Mouse (Mus musculus): ENCODE measurements at regions not wholly inside any gene's neighbourhood (a gene's known extent, or its start where the extent isn't known, plus 50 kb on each side); places are given as distances from the start of the nearest gene placed in this dataset.

DNA sequence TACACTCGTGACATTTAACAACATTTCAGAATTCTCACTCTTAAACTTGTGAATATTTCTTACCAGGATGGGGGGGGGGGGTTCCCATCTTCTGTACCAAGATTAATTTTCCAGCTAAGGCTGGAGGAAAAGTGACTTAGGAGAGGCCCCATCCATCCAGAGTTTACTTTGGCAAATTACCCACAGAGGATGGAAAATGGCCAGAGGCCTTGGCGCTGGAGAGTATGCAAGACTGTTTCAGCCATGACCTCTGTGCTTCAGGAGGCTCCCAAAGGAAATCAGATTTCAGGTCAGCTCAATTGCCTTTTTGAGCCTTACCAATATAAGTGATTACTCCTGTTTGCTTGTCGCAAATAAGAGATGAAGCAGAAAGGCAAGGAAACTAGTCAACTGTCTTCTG lies 143.4 kb upstream of the F930015N05Rik start:
- no peaks in the 10 kb centered on the region for H3K36me3 ChIP-seq (ENCODE audit: insufficient read depth, low read length)
- no peak overlapping the region for H3K27ac ChIP-seq (ENCODE audit: low read length)
- ATAC-seq (ENCODE audit: low FRiP score, low TSS enrichment), result no peak
- H3K27me3 ChIP-seq (ENCODE audit: insufficient read depth, low read length), result peaks cover 7% of the 10 kb centered on the region
- H3K9ac ChIP-seq (replicated peaks; ENCODE audit: low read length), result no peak overlapping the region
- H3K4me1 ChIP-seq (ENCODE audit: insufficient read depth, low read length), result no peaks in the 10 kb centered on the region
- H3K4me3 ChIP-seq (ENCODE audit: low read length), result no peak overlapping the region
- no peak overlapping the region for H3K4me2 ChIP-seq (replicated peaks; ENCODE audit: low read depth, low read length)
- no peaks in the 10 kb centered on the region for H3K9me3 ChIP-seq (ENCODE audit: low read length)
- WGBS, result 64% methylated on average over 3 of the region's 3 CpGs

DNA sequence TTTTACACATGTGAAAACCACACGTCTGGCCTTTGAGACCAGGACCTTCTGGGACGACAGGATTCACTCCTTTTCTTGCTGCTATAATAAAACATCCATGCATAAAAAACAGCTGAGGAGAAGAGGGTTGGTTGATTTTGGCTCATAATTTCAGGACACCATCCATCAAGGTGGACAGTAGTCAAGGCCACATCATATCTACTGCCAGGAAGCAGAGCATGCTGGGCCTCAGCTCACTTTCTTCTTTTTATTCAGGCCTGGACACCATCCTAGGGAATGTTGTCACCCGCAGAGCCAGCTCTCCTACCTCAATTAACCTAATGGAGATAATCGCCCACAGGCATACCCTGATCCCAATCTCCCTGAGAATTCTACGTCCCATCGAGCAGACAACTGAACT lies 149.6 kb upstream of the F930015N05Rik start:
- no peak overlapping the region for H3K4me3 ChIP-seq (ENCODE audit: low read length)
- H3K4me2 ChIP-seq (replicated peaks; ENCODE audit: low read depth, low read length), result no peak overlapping the region
- no peak for ATAC-seq (ENCODE audit: low FRiP score, low TSS enrichment)
- no peaks in the 10 kb centered on the region for H3K4me1 ChIP-seq (ENCODE audit: insufficient read depth, low read length)
- no peak overlapping the region for H3K27ac ChIP-seq (ENCODE audit: low read length)
- H3K36me3 ChIP-seq (ENCODE audit: insufficient read depth, low read length), result no peaks in the 10 kb centered on the region
- no peak overlapping the region for H3K9ac ChIP-seq (replicated peaks; ENCODE audit: low read length)
- H3K27me3 ChIP-seq (ENCODE audit: insufficient read depth, low read length), result peaks cover 13% of the 10 kb centered on the region
- WGBS, result 75% methylated on average over 6 of the region's 6 CpGs
- no peaks in the 10 kb centered on the region for H3K9me3 ChIP-seq (ENCODE audit: low read length)

DNA sequence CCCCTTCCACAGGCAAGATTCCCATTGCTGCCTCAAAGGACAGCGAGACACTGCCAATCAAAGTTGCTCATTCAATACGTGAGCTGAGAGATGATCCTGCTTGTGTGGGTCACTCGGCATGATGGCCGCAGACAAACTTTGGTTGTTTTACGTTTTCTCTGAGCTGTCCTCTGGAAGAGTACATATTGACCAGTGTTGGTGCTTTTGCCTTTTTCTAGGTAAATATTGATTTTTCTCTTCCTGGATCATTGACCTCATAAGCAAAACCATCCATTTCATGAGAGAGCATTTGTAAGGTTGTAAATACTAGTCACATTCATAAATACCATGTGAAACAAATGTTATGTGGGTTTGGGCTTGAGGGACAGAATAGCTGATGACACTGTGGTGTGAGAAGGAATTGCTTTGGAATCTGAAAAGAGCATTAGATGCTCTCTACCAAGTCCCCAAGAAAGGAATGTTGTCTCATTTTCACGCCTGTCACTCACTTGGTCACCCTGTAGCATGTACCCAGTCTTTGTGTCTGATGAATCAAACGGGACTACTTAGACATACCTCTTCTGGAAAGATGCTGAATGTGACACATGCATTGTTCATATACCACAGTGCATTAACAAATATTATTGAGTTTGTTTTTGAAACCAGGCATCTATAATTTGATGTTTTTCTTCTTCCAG lies 150.7 kb upstream of the F930015N05Rik start:
- H3K36me3 ChIP-seq (ENCODE audit: insufficient read depth, low read length), result no peaks in the 10 kb centered on the region
- no peaks in the 10 kb centered on the region for H3K9me3 ChIP-seq (ENCODE audit: low read length)
- no peak overlapping the region for H3K4me2 ChIP-seq (replicated peaks; ENCODE audit: low read depth, low read length)
- no peak overlapping the region for H3K4me3 ChIP-seq (ENCODE audit: low read length)
- H3K27me3 ChIP-seq (ENCODE audit: insufficient read depth, low read length), result peaks cover 16% of the 10 kb centered on the region
- no peak overlapping the region for H3K9ac ChIP-seq (replicated peaks; ENCODE audit: low read length)
- no peak for ATAC-seq (ENCODE audit: low FRiP score, low TSS enrichment)
- WGBS, result 74% methylated on average over 7 of the region's 7 CpGs
- no peaks in the 10 kb centered on the region for H3K4me1 ChIP-seq (ENCODE audit: insufficient read depth, low read length)
- no peak overlapping the region for H3K27ac ChIP-seq (ENCODE audit: low read length)

DNA sequence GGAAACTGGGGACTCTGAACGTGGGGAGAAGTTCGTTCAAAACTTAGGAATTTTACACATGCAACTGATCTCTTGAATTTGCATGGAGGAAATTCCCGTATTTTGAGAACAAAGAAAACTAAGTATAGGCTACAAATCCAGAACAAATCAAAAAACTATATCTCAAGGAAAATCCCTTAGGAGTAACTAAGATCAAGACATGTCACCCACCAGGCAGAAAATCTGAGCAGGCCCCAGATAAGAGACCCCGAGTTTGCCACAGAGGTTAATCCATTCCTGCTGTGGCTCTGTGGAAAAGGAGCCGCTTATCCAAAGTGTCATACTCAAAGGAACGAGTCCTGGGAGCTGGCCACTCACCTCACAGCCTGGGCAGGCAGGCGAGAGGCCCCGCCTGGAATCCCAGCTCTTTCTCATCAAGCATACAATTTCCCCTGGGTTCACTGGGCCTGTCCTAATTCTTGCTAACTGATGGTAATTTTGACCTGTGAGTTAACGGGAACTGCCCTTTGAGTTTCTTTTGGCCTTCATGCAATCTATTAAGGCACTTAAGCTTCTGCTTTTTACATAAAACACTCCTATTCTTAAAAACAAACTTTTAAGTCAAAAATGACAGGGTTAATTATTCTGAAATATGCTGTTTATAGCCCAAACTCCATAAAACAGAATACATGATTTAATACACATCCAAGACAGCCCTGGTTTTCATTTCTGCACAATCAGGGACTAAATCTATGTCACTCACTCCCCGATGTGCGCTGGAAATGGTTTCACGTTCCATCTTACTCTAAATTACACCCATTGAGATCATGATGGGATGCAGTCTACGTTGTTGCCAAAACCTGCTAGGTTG lies 151.5 kb upstream of the F930015N05Rik start:
- Histone ChIP-seq H3K9me3 (ENCODE audit: low read length) (no peaks in the 10 kb centered on the region), H3K4me2 (replicated peaks; ENCODE audit: low read depth, low read length) (no peak overlapping the region), H3K4me3 (ENCODE audit: low read length) (no peak overlapping the region), H3K4me1 (ENCODE audit: insufficient read depth, low read length) (no peaks in the 10 kb centered on the region), H3K27ac (ENCODE audit: low read length) (no peak overlapping the region), H3K9ac (replicated peaks; ENCODE audit: low read length) (no peak overlapping the region), H3K36me3 (ENCODE audit: insufficient read depth, low read length) (no peaks in the 10 kb centered on the region), H3K27me3 (ENCODE audit: insufficient read depth, low read length) (peaks cover 20% of the 10 kb centered on the region)
- ATAC-seq (ENCODE audit: low FRiP score, low TSS enrichment), result 0 out of 2 replicates have a peak, but pooled peaks have one; percentile 46
- WGBS, result 30% methylated on average over 13 of the region's 13 CpGs

DNA sequence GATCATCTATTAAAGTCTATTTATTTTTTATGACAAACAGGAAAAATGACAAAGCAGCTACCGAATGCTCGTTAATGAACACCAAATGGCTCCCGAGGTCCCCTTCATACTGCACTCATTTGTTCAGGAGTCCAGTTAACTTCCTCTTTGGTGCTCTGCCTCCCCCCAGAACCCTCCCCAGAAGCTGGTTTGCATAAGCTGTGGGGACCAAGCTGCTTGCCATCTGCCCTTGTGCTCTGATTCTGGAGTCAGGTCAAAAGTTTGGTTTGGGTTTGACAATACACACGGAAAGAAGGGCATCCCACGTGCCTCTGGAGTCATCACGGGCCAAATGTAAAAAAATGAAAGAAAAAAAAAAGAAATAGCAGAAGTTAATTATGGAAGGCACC lies 152.1 kb upstream of the F930015N05Rik start:
- peaks cover 23% of the 10 kb centered on the region; the same call in 1 of the 2 replicates for H3K27me3 ChIP-seq (ENCODE audit: insufficient read depth, low read length)
- no peak for ATAC-seq (ENCODE audit: low FRiP score, low TSS enrichment)
- 52% methylated on average over 6 of the region's 6 CpGs for WGBS

GRCm38 (mm10) chr11:64589026-64589425 lies 152.6 kb upstream of the F930015N05Rik start:
- Histone ChIP-seq H3K9me3 (ENCODE audit: low read length) (no peaks in the 10 kb centered on the region), H3K36me3 (ENCODE audit: insufficient read depth, low read length) (no peaks in the 10 kb centered on the region), H3K27ac (ENCODE audit: low read length) (no peak overlapping the region), H3K4me1 (ENCODE audit: insufficient read depth, low read length) (no peaks in the 10 kb centered on the region), H3K4me3 (ENCODE audit: low read length) (no peak overlapping the region), H3K9ac (replicated peaks; ENCODE audit: low read length) (no peak overlapping the region), H3K27me3 (ENCODE audit: insufficient read depth, low read length) (peaks cover 23% of the 10 kb centered on the region; the same call in 1 of the 2 replicates), H3K4me2 (replicated peaks; ENCODE audit: low read depth, low read length) (no peak overlapping the region)
- 50% methylated on average over 7 of the region's 7 CpGs for WGBS
- ATAC-seq (ENCODE audit: low FRiP score, low TSS enrichment), result no peak

More for the DNA sequence above, 152.1 kb upstream of the F930015N05Rik start:
- H3K9ac ChIP-seq (replicated peaks; ENCODE audit: low read length), result no peak overlapping the region
- H3K4me2 ChIP-seq (replicated peaks; ENCODE audit: low read depth, low read length), result no peak overlapping the region
- no peak overlapping the region for H3K27ac ChIP-seq (ENCODE audit: low read length)
- H3K4me3 ChIP-seq (ENCODE audit: low read length), result no peak overlapping the region
- no peaks in the 10 kb centered on the region for H3K9me3 ChIP-seq (ENCODE audit: low read length)
- no peaks in the 10 kb centered on the region for H3K36me3 ChIP-seq (ENCODE audit: insufficient read depth, low read length)
- H3K4me1 ChIP-seq (ENCODE audit: insufficient read depth, low read length), result no peaks in the 10 kb centered on the region

DNA sequence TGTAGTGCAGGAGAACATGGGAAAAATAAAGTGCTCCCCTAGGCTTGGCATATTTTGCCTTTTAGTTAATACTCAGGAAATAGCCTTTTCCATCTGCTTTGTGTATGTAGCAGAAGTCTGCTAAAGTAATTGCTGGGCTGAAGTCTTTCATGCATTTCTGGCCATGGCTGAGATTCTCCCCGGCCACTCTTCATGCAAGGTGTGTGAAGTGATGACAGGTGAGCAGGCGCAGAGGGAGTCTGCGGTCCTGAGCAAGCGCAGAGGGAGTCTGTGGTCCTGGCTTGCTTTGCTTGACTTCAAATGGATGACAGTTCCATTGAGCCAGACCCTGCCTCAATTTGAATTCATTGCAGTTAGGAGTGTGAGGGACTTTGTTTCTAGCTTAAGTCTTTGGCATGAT lies 153.6 kb upstream of the F930015N05Rik start:
- H3K27ac ChIP-seq (ENCODE audit: low read length), result no peak overlapping the region
- ATAC-seq (ENCODE audit: low FRiP score, low TSS enrichment), result no peak
- no peak overlapping the region for H3K4me3 ChIP-seq (ENCODE audit: low read length)
- 85% methylated on average over 4 of the region's 4 CpGs for WGBS
- no peak overlapping the region for H3K9ac ChIP-seq (replicated peaks; ENCODE audit: low read length)
- no peaks in the 10 kb centered on the region for H3K36me3 ChIP-seq (ENCODE audit: insufficient read depth, low read length)
- H3K4me1 ChIP-seq (ENCODE audit: insufficient read depth, low read length), result no peaks in the 10 kb centered on the region
- H3K9me3 ChIP-seq (ENCODE audit: low read length), result no peaks in the 10 kb centered on the region
- H3K4me2 ChIP-seq (replicated peaks; ENCODE audit: low read depth, low read length), result no peak overlapping the region
- H3K27me3 ChIP-seq (ENCODE audit: insufficient read depth, low read length), result peaks cover 23% of the 10 kb centered on the region; the same call in 1 of the 2 replicates

GRCm38 (mm10) chr11:64592253-64592652 lies 155.8 kb upstream of the F930015N05Rik start:
- Histone ChIP-seq H3K4me2 (replicated peaks; ENCODE audit: low read depth, low read length) (no peak overlapping the region), H3K27ac (ENCODE audit: low read length) (no peak overlapping the region), H3K27me3 (ENCODE audit: insufficient read depth, low read length) (peaks cover 25% of the 10 kb centered on the region), H3K4me1 (ENCODE audit: insufficient read depth, low read length) (no peaks in the 10 kb centered on the region), H3K9ac (replicated peaks; ENCODE audit: low read length) (no peak overlapping the region), H3K4me3 (ENCODE audit: low read length) (no peak overlapping the region), H3K36me3 (ENCODE audit: insufficient read depth, low read length) (no peaks in the 10 kb centered on the region), H3K9me3 (ENCODE audit: low read length) (no peaks in the 10 kb centered on the region)
- 90% methylated on average over 2 of the region's 2 CpGs for WGBS
- ATAC-seq (ENCODE audit: low FRiP score, low TSS enrichment), result no peak

- Histone ChIP-seq H3K4me1 (ENCODE audit: insufficient read depth, low read length) (0 out of 2 replicates have a peak, but pooled peaks cover 4% of the 10 kb centered on the region), H3K36me3 (ENCODE audit: insufficient read depth, low read length) (no peaks in the 10 kb centered on the region), H3K4me3 (ENCODE audit: low read length) (no peak overlapping the region), H3K9me3 (ENCODE audit: low read length) (no peaks in the 10 kb centered on the region), H3K9ac (replicated peaks; ENCODE audit: low read length) (no peak overlapping the region), H3K27ac (ENCODE audit: low read length) (no peak overlapping the region), H3K4me2 (replicated peaks; ENCODE audit: low read depth, low read length) (no peak overlapping the region), H3K27me3 (ENCODE audit: insufficient read depth, low read length) (peaks cover 26% of the 10 kb centered on the region)
- no peak for ATAC-seq (ENCODE audit: low FRiP score, low TSS enrichment)
- 88% methylated on average over 4 of the region's 4 CpGs for WGBS
Measured at GRCm38 (mm10) chr11:64597305-64597704, 160.9 kb upstream of the F930015N05Rik start.

DNA sequence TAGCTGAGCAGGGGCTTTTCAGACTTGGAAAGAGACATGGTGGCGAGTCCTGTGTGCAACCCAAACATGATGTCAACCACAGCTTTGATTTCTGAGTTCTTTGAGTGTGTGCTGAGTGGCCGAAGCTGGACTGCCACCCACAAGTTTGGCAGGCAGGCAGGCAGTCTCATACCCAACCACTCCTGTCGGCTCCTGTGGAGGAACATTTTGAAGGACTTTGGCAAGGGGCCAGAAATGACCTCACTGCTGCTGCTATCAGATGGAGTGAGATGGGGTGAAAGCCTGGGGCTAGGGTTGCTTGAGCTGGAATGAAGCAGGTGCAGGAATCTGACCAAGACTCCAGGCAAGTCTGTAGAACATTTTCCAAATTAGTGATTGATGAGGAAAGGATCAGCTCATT lies 162.7 kb upstream of the F930015N05Rik start:
- H3K4me1 ChIP-seq (ENCODE audit: insufficient read depth, low read length), result 0 out of 2 replicates have a peak, but pooled peaks cover 4% of the 10 kb centered on the region
- peaks cover 17% of the 10 kb centered on the region for H3K27me3 ChIP-seq (ENCODE audit: insufficient read depth, low read length)
- H3K36me3 ChIP-seq (ENCODE audit: insufficient read depth, low read length), result no peaks in the 10 kb centered on the region
- H3K27ac ChIP-seq (ENCODE audit: low read length), result no peak overlapping the region
- H3K4me2 ChIP-seq (replicated peaks; ENCODE audit: low read depth, low read length), result no peak overlapping the region
- WGBS, result 64% methylated on average over 3 of the region's 3 CpGs
- H3K4me3 ChIP-seq (ENCODE audit: low read length), result no peak overlapping the region
- no peak overlapping the region for H3K9ac ChIP-seq (replicated peaks; ENCODE audit: low read length)
- ATAC-seq (ENCODE audit: low FRiP score, low TSS enrichment), result no peak
- no peaks in the 10 kb centered on the region for H3K9me3 ChIP-seq (ENCODE audit: low read length)

Data from kidney, embryonic 16.5 days (tissue).